Mouse (Mus musculus): ENCODE results near the gene Uts2b.

DNA sequence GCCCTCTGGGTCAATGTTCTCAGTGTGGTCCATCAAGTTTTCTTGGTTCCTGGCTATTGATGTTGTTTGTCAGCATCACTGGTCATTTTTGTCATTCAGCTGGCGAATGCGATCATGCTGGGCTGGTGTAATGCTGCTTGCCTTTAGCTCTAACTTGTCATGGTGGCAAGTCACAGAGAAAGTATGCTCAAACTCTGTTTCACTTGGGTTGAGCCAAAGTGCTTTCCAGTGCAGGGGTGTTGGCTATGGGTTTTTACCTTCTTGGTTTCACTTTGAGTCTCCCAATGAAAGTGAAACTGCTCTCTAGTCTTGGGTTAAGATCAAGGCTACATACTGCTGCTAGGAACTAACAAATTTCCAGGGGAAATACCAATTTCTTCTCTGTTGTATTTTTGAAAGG is 20.8 kb downstream of the Uts2b start:
- TF ChIP-seq CTCF (IDR thresholded peaks at IDR 0.05) (no peak), POLR2A (IDR thresholded peaks at IDR 0.05; ENCODE audit: insufficient read depth, low read depth, low read length) (no peak), EP300 (IDR thresholded peaks at IDR 0.05; ENCODE audit: insufficient read depth, low read depth, low read length) (no peak)

All from heart, adult 2 months (tissue).